Mouse (Mus musculus) stomach, embryonic 15.5 days (tissue): Measurements from ENCODE around the gene Schip1. TPM values are rescaled to one million over a fixed set of nuclear protein-coding genes. Genes with fewer than 3 reads are reported as not detected.
A peak's percentile ranks its signal among the peaks of the same experiment; 100 is the strongest.

Experiments used
- ATAC-seq: fragments of 200-750 bp; cut with Nextera tagmentation; 2 replicates; pipeline ENCODE4 v1.8.0; 2017; ENCODE audit warnings: low read depth, moderate number of reproducible peaks, moderate TSS enrichment; ENCODE audit not compliant: insufficient read depth, low FRiP score
- H3K27ac ChIP-seq: fragments of 300-500 bp; sonication (generic); 2 replicates; pipeline ENCODE4 v1.5.1; 2015; ENCODE audit warnings: mild to moderate bottlenecking, inconsistent platforms
- H3K27me3 ChIP-seq: fragments of 300-500 bp; sonication (generic); replicated peaks from 2 replicates; pipeline ENCODE4 v1.6.1; 2015; ENCODE audit warnings: inconsistent platforms
- H3K36me3 ChIP-seq: fragments of 300-500 bp; sonication (generic); 2 replicates; pipeline ENCODE4 v1.6.1; 2015; ENCODE audit warnings: inconsistent platforms
- H3K4me1 ChIP-seq: fragments of 300-500 bp; sonication (generic); 2 replicates; pipeline ENCODE4 v1.6.1; 2015; ENCODE audit warnings: inconsistent platforms
- H3K4me2 ChIP-seq: fragments of 300-500 bp; sonication (generic); 2 replicates; pipeline ENCODE4 v1.6.1; 2015; ENCODE audit warnings: mild to moderate bottlenecking, inconsistent platforms
- H3K4me3 ChIP-seq: fragments of 300-500 bp; sonication (generic); replicated peaks from 2 replicates; pipeline ENCODE4 v1.5.1; 2015; ENCODE audit warnings: inconsistent platforms
- H3K9ac ChIP-seq: fragments of 300-500 bp; sonication (generic); 2 replicates; pipeline ENCODE4 v1.6.1; 2015; ENCODE audit warnings: inconsistent platforms
- H3K9me3 ChIP-seq: fragments of 300-500 bp; sonication (generic); 2 replicates; pipeline ENCODE4 v1.6.1; 2016; ENCODE audit warnings: inconsistent platforms
- WGBS: fragments of 180-500 bp; shearing (Covaris S2); methylation state at CpG from one replicate; pipeline ENCODE4 v1.1.7; 2015; 5-methylcytosine and 5-hydroxymethylcytosine counted together
- polyA plus RNA-seq: library from polyadenylated mRNA; unstranded; fragments of >200 nt; fragmentation: Nextera tagmentation; extraction: Ambion mirVana; gene quantifications from 2 replicates; pipeline ENCODE4 v1.2.1, GENCODE M21; 2015

Gene Schip1
- polyA plus RNA-seq, 1 experiment from 2014 or later, result 49.4 TPM

DNA sequence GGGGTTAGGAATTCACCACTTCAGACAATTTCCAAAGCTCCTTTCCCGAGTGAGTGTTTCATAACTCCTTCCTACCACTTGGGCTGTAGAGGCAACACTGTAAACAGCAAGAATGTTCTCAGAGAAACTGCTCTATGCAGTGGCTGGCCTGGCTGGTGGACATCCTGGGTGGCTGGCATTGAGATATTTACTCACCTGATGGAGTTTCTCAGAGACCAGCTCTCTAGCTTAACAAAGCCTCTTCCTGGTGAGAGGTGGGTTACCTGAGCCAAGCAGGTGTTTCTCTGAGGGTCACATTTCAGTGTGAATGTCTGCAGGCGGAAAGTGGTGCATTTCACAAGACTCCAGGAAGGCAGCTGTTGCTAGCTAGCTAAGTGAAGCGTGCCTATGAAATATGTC, 508.6 kb downstream of the Schip1 start:
- Histone ChIP-seq H3K9ac (no peak overlapping the region), H3K9me3 (no peaks in the 10 kb centered on the region), H3K4me1 (peaks cover 20% of the 10 kb centered on the region), H3K4me3 (peak overlapping the region; percentile 20), H3K4me2 (peak overlapping the region; percentile 29; the same call in 1 of the 2 replicates), H3K27ac (peak overlapping the region; percentile 35), H3K27me3 (no peaks in the 10 kb centered on the region), H3K36me3 (no peaks in the 10 kb centered on the region)
- 62% methylated on average over 3 of the region's 3 CpGs for WGBS
- no peak for ATAC-seq

DNA sequence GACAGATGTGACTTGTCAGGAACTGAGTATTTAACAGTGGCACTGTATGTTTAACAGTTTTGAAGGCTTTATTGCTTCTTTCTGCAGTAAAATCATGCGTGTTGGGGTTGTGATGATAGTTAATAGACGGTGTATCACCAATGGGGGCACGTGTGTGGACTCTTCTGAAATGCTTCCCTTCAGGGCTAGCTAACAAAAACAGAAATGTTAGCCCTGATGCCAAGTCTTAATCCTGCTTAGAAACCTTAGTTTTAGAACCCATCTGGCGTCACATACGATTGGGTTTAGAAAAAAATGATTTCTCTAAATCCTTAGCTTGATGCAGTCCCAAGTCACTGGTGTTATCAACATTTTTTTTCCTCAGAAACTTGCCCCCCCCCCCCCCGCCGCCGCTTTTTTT, 509.5 kb downstream of the Schip1 start:
- Histone ChIP-seq H3K4me2 (peak overlapping the region; percentile 29), H3K36me3 (no peaks in the 10 kb centered on the region), H3K27me3 (no peaks in the 10 kb centered on the region), H3K4me3 (no peak overlapping the region; the same call in 1 of the 2 replicates), H3K27ac (no peak overlapping the region), H3K4me1 (peaks cover 20% of the 10 kb centered on the region), H3K9ac (no peak overlapping the region), H3K9me3 (no peaks in the 10 kb centered on the region)
- 26% methylated on average over 6 of the region's 8 CpGs for WGBS
- ATAC-seq, result no peak

DNA sequence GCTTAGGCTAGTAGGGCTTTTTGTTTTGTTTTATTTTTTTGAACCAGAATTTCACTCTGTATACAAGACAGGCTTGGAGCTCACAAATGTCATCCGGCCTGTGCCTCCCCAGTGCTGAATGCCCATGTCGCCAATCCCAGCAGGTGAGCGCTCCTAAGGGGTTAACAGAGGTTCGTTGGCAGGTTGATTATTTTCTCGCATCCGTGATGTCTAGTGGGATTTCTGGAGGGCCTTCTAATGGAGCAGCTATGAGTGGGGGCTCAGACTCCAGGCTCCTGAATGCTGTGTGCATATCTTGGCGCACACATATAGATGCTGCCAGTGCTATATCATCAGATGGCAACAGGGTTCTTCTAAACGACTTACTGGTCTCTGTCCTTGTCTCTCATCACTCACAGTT, 510.0 kb downstream of the Schip1 start:
- no peak for ATAC-seq
- peaks cover 20% of the 10 kb centered on the region for H3K4me1 ChIP-seq
- no peaks in the 10 kb centered on the region for H3K9me3 ChIP-seq
- WGBS, result 64% methylated on average over 8 of the region's 8 CpGs
- no peak overlapping the region for H3K9ac ChIP-seq
- no peaks in the 10 kb centered on the region for H3K27me3 ChIP-seq
- H3K4me3 ChIP-seq, result no peak overlapping the region
- H3K4me2 ChIP-seq, result peak overlapping the region; percentile 29; the same call in 1 of the 2 replicates
- H3K36me3 ChIP-seq, result no peaks in the 10 kb centered on the region
- H3K27ac ChIP-seq, result no peak overlapping the region

DNA sequence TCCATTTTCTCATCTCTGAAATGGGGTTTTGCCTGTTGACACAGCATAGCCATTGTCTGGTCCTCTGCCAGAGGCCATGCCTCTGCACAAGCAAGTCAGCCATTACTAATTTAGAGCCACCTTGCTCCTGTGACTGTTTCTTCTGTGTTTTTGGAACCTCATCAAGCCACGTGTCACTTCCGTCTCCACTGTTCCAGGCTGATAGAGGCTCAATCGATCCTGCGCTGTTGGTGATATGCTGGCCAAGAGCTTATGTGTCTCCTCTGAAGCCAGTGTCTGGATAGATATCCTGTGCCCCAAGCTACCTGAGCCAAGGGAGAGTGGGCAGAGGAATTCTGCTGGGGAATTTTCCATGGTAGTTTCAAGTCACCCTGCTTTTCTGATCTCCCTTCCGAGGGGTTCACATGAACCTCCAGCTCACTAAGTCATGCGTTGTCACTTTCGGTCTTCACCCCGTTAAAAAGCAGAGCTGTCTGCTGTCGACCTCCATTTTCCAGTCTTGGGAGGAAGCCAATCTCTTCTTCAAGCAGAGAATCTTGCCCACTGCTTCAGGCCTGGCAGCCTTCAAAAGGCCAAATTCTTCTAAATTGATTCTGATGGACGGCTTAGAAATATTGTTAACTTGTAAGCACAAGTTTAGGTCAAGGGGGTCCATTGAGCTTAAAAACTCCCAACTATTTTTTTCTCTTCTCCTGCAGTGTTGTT, 511.2 kb downstream of the Schip1 start:
- peaks cover 20% of the 10 kb centered on the region for H3K4me1 ChIP-seq
- no peaks in the 10 kb centered on the region for H3K27me3 ChIP-seq
- no peak overlapping the region for H3K4me3 ChIP-seq
- no peak overlapping the region for H3K9ac ChIP-seq
- no peaks in the 10 kb centered on the region for H3K9me3 ChIP-seq
- 66% methylated on average over 10 of the region's 10 CpGs for WGBS
- H3K36me3 ChIP-seq, result no peaks in the 10 kb centered on the region
- H3K4me2 ChIP-seq, result peak overlapping the region; percentile 0; the same call in 1 of the 2 replicates
- no peak overlapping the region; the same call in 1 of the 2 replicates for H3K27ac ChIP-seq
- no peak for ATAC-seq

DNA sequence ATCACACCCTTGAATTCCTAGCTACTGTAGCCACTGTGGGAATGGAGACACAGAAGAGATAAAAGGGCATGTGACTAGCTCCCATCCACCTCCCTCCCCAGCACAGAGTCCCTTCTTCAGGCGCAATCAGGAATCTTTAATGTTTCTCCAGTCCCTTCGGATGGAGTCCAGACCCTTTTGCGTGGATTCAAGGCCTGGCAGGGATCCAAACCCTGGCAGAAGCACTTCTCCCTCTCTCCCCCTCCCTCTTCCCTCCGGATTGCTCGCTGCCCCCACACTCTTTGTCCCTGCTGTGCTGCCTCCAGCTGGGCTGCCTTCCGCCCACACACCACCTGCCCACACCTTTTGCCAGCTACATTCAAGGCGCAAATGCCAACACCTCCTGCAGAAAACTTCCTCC, 511.8 kb downstream of the Schip1 start:
- WGBS, result 21% methylated on average over 7 of the region's 7 CpGs
- H3K9me3 ChIP-seq, result no peaks in the 10 kb centered on the region
- peaks cover 20% of the 10 kb centered on the region for H3K4me1 ChIP-seq
- H3K36me3 ChIP-seq, result no peaks in the 10 kb centered on the region
- no peaks in the 10 kb centered on the region for H3K27me3 ChIP-seq
- ATAC-seq, result no peak
- H3K27ac ChIP-seq, result peak overlapping the region; percentile 35; the same call in 1 of the 2 replicates
- H3K9ac ChIP-seq, result no peak overlapping the region
- H3K4me3 ChIP-seq, result no peak overlapping the region
- peak overlapping the region; percentile 8; the same call in 1 of the 2 replicates for H3K4me2 ChIP-seq

DNA sequence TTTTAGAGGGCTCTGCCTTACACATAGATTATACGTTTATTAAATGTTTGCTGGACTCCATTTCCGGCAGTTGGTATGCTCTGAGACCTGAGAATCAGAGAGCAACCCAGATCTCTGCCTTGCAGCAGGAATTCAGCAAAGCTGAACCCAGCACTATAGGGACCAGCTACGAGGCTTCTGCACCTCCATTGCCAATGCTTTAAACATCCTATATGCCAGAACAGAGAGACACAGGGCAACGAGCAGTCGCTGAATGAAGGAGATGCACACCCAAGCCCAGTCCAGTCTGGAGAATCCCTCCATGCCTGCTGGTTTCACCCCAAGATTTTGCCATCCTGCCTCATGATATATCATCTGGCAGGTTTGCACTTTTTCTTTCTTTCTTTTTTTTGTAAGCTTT, 512.3 kb downstream of the Schip1 start:
- Histone ChIP-seq H3K27me3 (no peaks in the 10 kb centered on the region), H3K4me3 (no peak overlapping the region), H3K9me3 (no peaks in the 10 kb centered on the region), H3K36me3 (no peaks in the 10 kb centered on the region), H3K4me1 (peaks cover 19% of the 10 kb centered on the region), H3K4me2 (0 out of 2 replicates have a peak overlapping the region, but pooled peaks have one; percentile 8), H3K27ac (peak overlapping the region; percentile 35; the same call in 1 of the 2 replicates), H3K9ac (no peak overlapping the region)
- WGBS, result 55% methylated on average over 5 of the region's 5 CpGs
- ATAC-seq, result no peak

DNA sequence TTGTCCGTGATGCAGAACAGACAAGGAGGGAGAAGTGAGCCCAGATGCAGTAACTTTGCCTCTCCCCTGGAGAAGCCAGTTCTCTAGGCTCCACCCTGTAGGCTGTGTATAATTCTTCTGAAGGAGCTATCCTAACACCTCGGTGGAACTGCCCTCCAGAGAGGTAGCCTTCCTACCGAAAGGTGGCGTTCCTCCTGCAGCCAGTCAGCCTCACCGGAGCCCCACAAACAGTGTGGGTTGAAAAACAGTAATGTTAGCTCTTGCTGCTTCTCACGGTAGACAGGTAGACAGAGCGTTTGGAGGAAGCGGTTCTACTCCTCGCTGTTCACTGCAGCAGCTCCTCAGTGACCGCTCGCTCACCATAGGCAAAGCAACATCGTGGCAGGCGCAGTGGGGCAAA, 517.0 kb downstream of the Schip1 start:
- Histone ChIP-seq H3K36me3 (no peaks in the 10 kb centered on the region), H3K9me3 (no peaks in the 10 kb centered on the region), H3K9ac (no peak overlapping the region), H3K27me3 (no peaks in the 10 kb centered on the region), H3K4me2 (no peak overlapping the region), H3K27ac (no peak overlapping the region), H3K4me3 (no peak overlapping the region), H3K4me1 (peaks cover 21% of the 10 kb centered on the region)
- WGBS, result 75% methylated on average over 13 of the region's 13 CpGs
- no peak for ATAC-seq

DNA sequence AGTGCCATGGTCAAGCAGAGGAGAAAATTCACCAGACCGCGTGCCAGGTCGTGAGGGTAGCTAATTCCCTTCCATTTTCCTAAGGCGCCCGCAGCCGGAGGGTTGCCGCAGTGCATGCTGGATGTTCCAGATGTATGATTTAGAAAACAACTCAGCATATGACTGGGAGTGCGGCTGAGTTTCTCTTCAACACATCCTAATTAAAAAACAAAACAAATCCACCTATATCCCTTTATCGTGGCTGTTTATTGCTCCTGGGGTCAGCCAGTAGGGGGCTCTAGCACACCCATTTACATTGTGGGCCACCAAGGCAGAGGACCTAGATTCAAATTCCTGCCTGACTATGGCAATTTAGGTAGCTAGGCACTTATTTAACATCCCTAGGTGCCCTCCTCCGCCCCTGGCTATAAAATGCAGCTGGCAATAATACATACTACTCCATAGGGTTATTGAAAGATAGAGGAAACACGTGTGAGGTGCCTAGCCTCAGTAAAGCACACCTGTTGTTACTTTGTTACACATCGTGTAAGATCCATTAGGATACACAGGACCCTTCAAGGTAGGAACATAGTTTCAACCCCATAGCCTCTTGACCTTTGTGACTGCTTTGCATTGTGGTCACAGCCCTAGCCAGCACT, 517.6 kb downstream of the Schip1 start:
- no peak overlapping the region for H3K9ac ChIP-seq
- H3K4me3 ChIP-seq, result no peak overlapping the region
- no peaks in the 10 kb centered on the region for H3K27me3 ChIP-seq
- H3K36me3 ChIP-seq, result no peaks in the 10 kb centered on the region
- WGBS, result 69% methylated on average over 12 of the region's 12 CpGs
- peak overlapping the region; percentile 57; the same call in 1 of the 2 replicates for H3K27ac ChIP-seq
- H3K9me3 ChIP-seq, result no peaks in the 10 kb centered on the region
- no peak overlapping the region for H3K4me2 ChIP-seq
- ATAC-seq, result no peak
- peaks cover 20% of the 10 kb centered on the region for H3K4me1 ChIP-seq

DNA sequence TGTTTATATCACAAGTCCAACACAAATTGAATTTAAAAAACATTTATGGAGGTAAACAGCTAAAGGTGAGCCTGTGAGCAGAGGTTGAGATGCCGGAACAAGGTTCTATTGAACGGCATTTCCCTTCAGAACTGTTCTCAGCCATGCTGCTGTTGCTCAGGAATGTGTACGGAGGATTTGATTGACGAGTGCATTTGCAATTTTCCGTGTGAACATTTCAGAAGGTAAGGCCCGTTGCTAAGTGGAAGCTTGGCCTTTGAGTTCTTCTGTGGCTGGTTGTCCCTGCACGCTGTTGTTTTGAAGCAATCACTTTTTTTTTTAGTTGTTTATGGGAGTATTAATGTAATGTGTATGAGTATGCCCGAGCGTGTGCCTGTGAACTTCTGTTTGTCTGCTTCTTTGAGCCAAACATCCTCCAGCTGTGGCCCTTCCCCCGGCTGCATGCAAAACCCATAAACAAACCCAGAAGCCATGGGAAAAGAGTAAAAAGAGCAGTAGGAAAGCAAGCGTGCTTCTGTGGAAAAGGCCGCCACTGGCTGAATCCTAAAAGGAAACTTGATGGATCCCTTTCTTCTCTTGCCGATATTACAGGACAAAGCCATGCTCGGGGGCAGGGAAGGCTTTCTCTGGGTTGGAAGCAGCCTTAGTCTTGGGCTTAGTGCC, 518.6 kb downstream of the Schip1 start:
- no peak overlapping the region for H3K9ac ChIP-seq
- H3K4me2 ChIP-seq, result peak overlapping the region; percentile 42
- peak overlapping the region; percentile 57; the same call in 1 of the 2 replicates for H3K27ac ChIP-seq
- H3K4me1 ChIP-seq, result peaks cover 20% of the 10 kb centered on the region
- H3K27me3 ChIP-seq, result no peaks in the 10 kb centered on the region
- H3K9me3 ChIP-seq, result no peaks in the 10 kb centered on the region
- no peak for ATAC-seq
- H3K36me3 ChIP-seq, result no peaks in the 10 kb centered on the region
- WGBS, result 12% methylated on average over 14 of the region's 14 CpGs
- 0 out of 2 replicates have a peak overlapping the region, but pooled peaks have one; percentile 5 for H3K4me3 ChIP-seq

DNA sequence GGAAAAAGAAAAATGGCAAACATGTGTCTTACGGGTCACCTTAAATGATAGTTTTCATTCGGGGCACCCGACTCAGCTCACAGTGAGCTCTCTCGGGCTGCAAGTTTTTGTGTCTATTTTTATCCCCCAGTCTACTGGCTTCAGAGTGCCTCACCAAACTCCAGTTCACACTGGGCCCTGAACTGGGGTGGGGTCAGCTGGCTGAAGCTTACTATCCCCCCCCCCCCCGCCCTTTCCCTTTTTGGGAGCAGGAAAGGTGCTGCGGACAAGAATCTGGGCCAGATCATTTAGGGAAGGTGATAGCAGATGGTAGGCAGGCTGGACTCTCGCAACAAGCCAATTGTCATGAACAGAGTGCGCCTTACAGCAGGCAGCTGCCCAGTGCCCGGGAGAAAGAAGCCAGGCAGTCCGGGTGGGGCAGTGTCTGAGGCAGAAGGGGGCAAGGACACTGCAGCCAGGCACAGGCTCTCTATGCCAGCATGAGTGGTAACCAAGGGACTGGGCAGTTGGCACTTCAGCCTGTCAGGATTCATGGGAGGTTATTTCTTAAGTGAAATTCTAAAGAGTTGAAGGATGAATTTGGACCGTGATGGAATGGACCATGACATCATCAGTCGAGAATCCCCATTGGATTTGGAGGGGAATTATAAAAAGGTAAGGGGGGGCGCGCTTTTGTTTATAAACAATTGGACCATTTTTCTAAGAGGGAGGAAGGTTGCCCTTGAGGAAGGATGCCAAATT, 519.3 kb downstream of the Schip1 start:
- no peak for ATAC-seq
- Histone ChIP-seq H3K27ac (peak overlapping the region; percentile 57; the same call in 1 of the 2 replicates), H3K4me2 (peak overlapping the region; percentile 42), H3K4me3 (no peak overlapping the region), H3K27me3 (no peaks in the 10 kb centered on the region), H3K9ac (no peak overlapping the region), H3K4me1 (peaks cover 20% of the 10 kb centered on the region), H3K36me3 (no peaks in the 10 kb centered on the region), H3K9me3 (no peaks in the 10 kb centered on the region)
- 50% methylated on average over 14 of the region's 14 CpGs for WGBS

DNA sequence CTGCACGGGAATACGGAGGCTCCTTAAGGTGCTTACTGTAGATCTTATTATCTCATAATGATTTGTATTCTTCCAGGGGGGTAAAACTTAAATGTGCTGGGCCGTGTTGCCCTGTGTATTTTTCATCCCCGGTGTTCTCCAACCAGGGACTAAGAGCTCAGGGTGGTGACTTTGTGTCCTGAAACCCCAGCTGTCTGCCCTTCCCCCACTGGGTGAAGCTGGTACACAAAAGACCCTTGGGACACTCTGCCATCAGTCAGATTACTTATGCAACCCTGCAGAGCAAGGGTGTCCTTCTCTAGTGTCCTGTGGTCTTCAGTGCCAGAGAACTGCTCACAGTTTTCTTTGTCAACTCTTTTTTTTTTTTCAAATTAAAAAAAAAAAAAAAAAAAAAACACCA, 520.6 kb downstream of the Schip1 start:
- no peaks in the 10 kb centered on the region for H3K9me3 ChIP-seq
- H3K27me3 ChIP-seq, result no peaks in the 10 kb centered on the region
- ATAC-seq, result no peak
- H3K27ac ChIP-seq, result no peak overlapping the region
- no peak overlapping the region for H3K4me3 ChIP-seq
- no peak overlapping the region for H3K4me2 ChIP-seq
- H3K4me1 ChIP-seq, result peaks cover 22% of the 10 kb centered on the region
- H3K9ac ChIP-seq, result no peak overlapping the region
- 78% methylated on average over 4 of the region's 4 CpGs for WGBS
- no peaks in the 10 kb centered on the region for H3K36me3 ChIP-seq
